10 mouse cellular contexts compared by ENCODE assay signal in genomic region chr3:10126952-10127351, GRCm38 (mm10). TPM values are rescaled to one million over a fixed set of nuclear protein-coding genes. Genes with fewer than 3 reads are reported as not detected.
DNase-seq lines count a peak whose midpoint lies in the region; ATAC-seq lines count a peak whose summit lies in the region.
"Had no signal": no experiment of that assay in that cellular context is flagged by ENCODE, and none has a peak within 500 bp of the region (broad histone marks: within the 10 kb centered on the region; RNA-seq: fewer than 3 reads in every experiment).

No protein-coding gene starts in this region.

- ATAC-seq in forebrain, embryonic 13.5 days, result peak; percentile 38; the same call in 1 of the 2 replicates
- peak; percentile 72; the same call in 1 of the 2 replicates for ATAC-seq in neural tube, embryonic 14.5 days (ENCODE audit: low read depth)

- H3K9ac ChIP-seq in forebrain, embryonic 13.5 days, result no peak overlapping the region
- H3K9ac ChIP-seq in neural tube, embryonic 14.5 days (replicated peaks; ENCODE audit: low read depth, low read length), result no peak overlapping the region

- 0 out of 2 replicates have a peak, but pooled peaks cover 3% of the 10 kb centered on the region for H3K4me1 ChIP-seq in forebrain, embryonic 13.5 days
- H3K4me1 ChIP-seq in forebrain, embryonic 10.5 days, result no peaks in the 10 kb centered on the region
- H3K4me1 ChIP-seq in neural tube, embryonic 14.5 days (ENCODE audit: control insufficient read depth, insufficient read depth, low read length), result no peaks in the 10 kb centered on the region

- 72% methylated on average over 10 of the region's 10 CpGs for WGBS in forebrain, embryonic 13.5 days
- 90% methylated on average over 10 of the region's 10 CpGs for WGBS in forebrain, embryonic 10.5 days
- 64% methylated on average over 10 of the region's 10 CpGs for WGBS in neural tube, embryonic 14.5 days

- H3K36me3 ChIP-seq in forebrain, embryonic 13.5 days (ENCODE audit: poor library complexity, severe bottlenecking), result no peaks in the 10 kb centered on the region
- no peaks in the 10 kb centered on the region for H3K36me3 ChIP-seq in forebrain, embryonic 10.5 days (replicated peaks)
- H3K36me3 ChIP-seq in neural tube, embryonic 14.5 days (ENCODE audit: control insufficient read depth, insufficient read depth, low read length), result no peaks in the 10 kb centered on the region

- no peak for DNase-seq in forebrain, embryonic 10.5 days (ENCODE audit: extremely low spot score, low spot score)
- peak; percentile 39 for DNase-seq in cerebellum, adult 9-11 months
- peak; percentile 78 to 83 for DNase-seq in layer of hippocampus, adult 8-10 months (ENCODE audit: low spot score in 2 of 2)
- DNase-seq in adrenal gland, postnatal 36 days, result no peak
- DNase-seq in gastrocnemius, postnatal 36 days, result no peak
- no peak for DNase-seq in heart, postnatal 25 days (ENCODE audit: low spot score)
- DNase-seq: lung, postnatal 4 days had no signal

- intact Hi-C loops in gastrocnemius, postnatal 36 days (cut with DNase I), result no loop called here
- intact Hi-C loops in heart, postnatal 25 days (cut with DNase I), result no loop called here

- H3K27ac ChIP-seq in forebrain, embryonic 13.5 days, result no peak overlapping the region
- no peak overlapping the region for H3K27ac ChIP-seq in forebrain, embryonic 10.5 days
- 0 out of 2 replicates have a peak overlapping the region, but pooled peaks have one; percentile 10 for H3K27ac ChIP-seq in neural tube, embryonic 14.5 days (ENCODE audit: low read depth, low read length)

- no peaks in the 10 kb centered on the region for H3K27me3 ChIP-seq in forebrain, embryonic 13.5 days
- H3K27me3 ChIP-seq in forebrain, embryonic 10.5 days (ENCODE audit: poor library complexity, severe bottlenecking), result no peaks in the 10 kb centered on the region
- H3K27me3 ChIP-seq in neural tube, embryonic 14.5 days (ENCODE audit: control insufficient read depth, insufficient read depth, low read length), result no peaks in the 10 kb centered on the region

- H3K9me3 ChIP-seq in forebrain, embryonic 13.5 days (replicated peaks), result no peaks in the 10 kb centered on the region
- H3K9me3 ChIP-seq in forebrain, embryonic 10.5 days, result no peaks in the 10 kb centered on the region
- no peaks in the 10 kb centered on the region for H3K9me3 ChIP-seq in neural tube, embryonic 14.5 days (ENCODE audit: control insufficient read depth, low read length)

- H3K4me3 ChIP-seq in forebrain, embryonic 13.5 days, result no peak overlapping the region
- no peak overlapping the region for H3K4me3 ChIP-seq in forebrain, embryonic 10.5 days
- H3K4me3 ChIP-seq in neural tube, embryonic 14.5 days (ENCODE audit: low read depth, low read length), result no peak overlapping the region

- no peak overlapping the region for H3K4me2 ChIP-seq in forebrain, embryonic 13.5 days
- no peak overlapping the region for H3K4me2 ChIP-seq in neural tube, embryonic 14.5 days (ENCODE audit: low read depth, low read length)

RNA-seq across cellular contexts. Expression of gene Gm9833, which starts 39.0 kb away (rescaled TPM):
- polyA plus RNA-seq in forebrain, embryonic 13.5 days (2015; fragmentation: Nextera tagmentation; extraction: Ambion mirVana), result 7.7 and 8.6 TPM in 2 replicates
- 5.4 and 6.7 TPM in 2 replicates for polyA plus RNA-seq in forebrain, embryonic 10.5 days (2016; fragmentation: Nextera tagmentation; extraction: Ambion mirVana)
- 1 to 10 TPM; 7.0 to 9.4 (median 8.3) TPM for total RNA-seq in layer of hippocampus, adult 8-10 months (2022)
- polyA plus RNA-seq in neural tube, embryonic 14.5 days (2014; fragmentation: Nextera tagmentation; extraction: Ambion mirVana), result 7.2 and 8.2 TPM in 2 replicates
- 1 to 10 TPM; 3.7 to 4.8 TPM for total RNA-seq in adrenal gland, postnatal 36 days (2021)
- under 1 TPM; 0.37 to 0.48 TPM for total RNA-seq in gastrocnemius, postnatal 36 days (2021)
- 1 to 10 TPM; 1.0 to 1.3 TPM for total RNA-seq in heart, postnatal 25 days (2021)
- polyA plus RNA-seq: large intestine, adult 2 months had no signal

Comparison
In these comparisons a context has a peak if more than half of its experiments do, and no peak if none do; other contexts are left out.
1. DNase-seq: peak in cerebellum, adult 9-11 months (single experiment) and layer of hippocampus, adult 8-10 months (2 of 2); none in forebrain, embryonic 10.5 days (single experiment), adrenal gland, postnatal 36 days (0 of 2), gastrocnemius, postnatal 36 days (0 of 2) and heart, postnatal 25 days (single experiment).